Mouse (Mus musculus): ENCODE data around the gene Wdr81. TPM values are rescaled to one million over a fixed set of nuclear protein-coding genes. Genes with fewer than 3 reads are reported as not detected.
"Not testable (repeated sequence)": the region's sequence is repeated elsewhere in the genome, so short reads cannot be mapped to it uniquely, and the experiment has no call there.

The Wdr81 gene
- total and polyA plus RNA-seq, 2 experiments from 2014 or later = 2.2 to 12.0 TPM

DNA sequence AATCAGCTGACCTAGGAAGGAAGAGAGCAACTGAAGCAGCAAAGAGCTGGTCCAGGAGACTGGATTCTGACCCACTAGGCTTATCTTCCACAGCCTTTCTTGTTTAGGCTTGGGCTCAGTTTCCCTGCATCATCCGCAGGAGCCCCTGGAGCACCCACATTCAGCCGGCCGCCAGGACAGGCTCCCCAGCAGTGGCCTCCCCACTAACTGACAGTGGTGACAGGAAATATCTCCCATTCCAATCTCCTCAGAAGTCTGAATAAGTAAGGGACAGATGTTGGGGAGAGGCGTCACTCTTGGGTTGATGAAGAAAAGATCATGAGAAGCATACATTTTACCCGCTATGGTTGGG, 5.2 kb upstream of the Wdr81 start:
- Histone ChIP-seq H3K36me3 (replicated peaks; ENCODE audit: control insufficient read depth, insufficient read depth, low read length) (peaks cover 14% of the 10 kb centered on the region), H3K27ac (ENCODE audit: low read depth) (peak overlapping the region; percentile 97), H3K4me2 (ENCODE audit: low read depth, low read length) (peak overlapping the region; percentile 86), H3K4me3 (ENCODE audit: low read depth, low read length) (no peak overlapping the region), H3K27me3 (ENCODE audit: control insufficient read depth, insufficient read depth, low read length) (no peaks in the 10 kb centered on the region), H3K4me1 (ENCODE audit: control insufficient read depth, insufficient read depth) (peaks cover 32% of the 10 kb centered on the region), H3K9ac (replicated peaks; ENCODE audit: low read depth, low read length) (no peak overlapping the region), H3K9me3 (replicated peaks; ENCODE audit: control insufficient read depth, low read length) (no peaks in the 10 kb centered on the region)
- DNase-seq (ENCODE audit: low spot score) (no peak), ATAC-seq (ENCODE audit: insufficient read depth, low read depth) (no peak)
- TF ChIP-seq EP300 (IDR thresholded peaks at IDR 0.05; ENCODE audit: low read depth) (no peak), CTCF (IDR thresholded peaks at IDR 0.05; ENCODE audit: low read depth) (no peak)
- WGBS = 14% methylated on average over 5 of the region's 5 CpGs

DNA sequence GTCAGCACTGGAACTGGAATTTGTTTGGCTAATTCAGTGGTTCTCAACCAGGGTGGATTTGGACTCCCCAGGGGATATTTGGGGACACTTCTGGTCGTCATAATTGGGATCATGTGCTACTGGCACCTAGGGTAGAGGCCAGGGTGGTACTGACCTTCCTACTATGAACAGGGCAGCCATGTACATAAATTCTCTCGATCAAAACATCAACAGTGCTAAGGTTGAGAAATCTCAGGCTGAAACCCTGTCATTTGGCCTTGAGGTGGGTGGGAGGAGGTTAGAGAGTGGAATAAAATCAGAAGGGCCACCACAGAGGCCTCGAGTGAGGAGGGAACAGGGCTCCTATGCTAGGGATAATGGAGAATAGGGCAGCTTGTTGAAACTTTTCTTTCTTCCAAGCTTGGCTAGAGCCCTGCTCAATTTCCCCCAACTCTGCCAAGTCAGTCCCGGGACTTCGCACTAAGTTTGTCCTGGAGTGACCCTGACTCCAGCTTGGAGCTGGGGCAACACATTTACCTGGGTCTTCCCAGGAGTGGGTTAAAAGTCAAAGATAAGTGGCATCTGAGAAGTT, 4.7 kb upstream of the Wdr81 start:
- Histone ChIP-seq H3K9ac (replicated peaks; ENCODE audit: low read depth, low read length) (no peak overlapping the region), H3K4me2 (ENCODE audit: low read depth, low read length) (peak overlapping the region; percentile 86; the same call in 1 of the 2 replicates), H3K4me1 (ENCODE audit: control insufficient read depth, insufficient read depth) (peaks cover 32% of the 10 kb centered on the region), H3K27ac (ENCODE audit: low read depth) (peak overlapping the region; percentile 97), H3K9me3 (replicated peaks; ENCODE audit: control insufficient read depth, low read length) (no peaks in the 10 kb centered on the region), H3K27me3 (ENCODE audit: control insufficient read depth, insufficient read depth, low read length) (no peaks in the 10 kb centered on the region), H3K4me3 (ENCODE audit: low read depth, low read length) (no peak overlapping the region), H3K36me3 (replicated peaks; ENCODE audit: control insufficient read depth, insufficient read depth, low read length) (peaks cover 9% of the 10 kb centered on the region; the same call in 1 of the 2 replicates)
- TF ChIP-seq CTCF (IDR thresholded peaks at IDR 0.05; ENCODE audit: low read depth) = no peak
- no peak for TF ChIP-seq EP300 (IDR thresholded peaks at IDR 0.05; ENCODE audit: low read depth)
- ATAC-seq (ENCODE audit: insufficient read depth, low read depth) (no peak), DNase-seq (ENCODE audit: low spot score) (no peak)
- WGBS = 53% methylated on average over 5 of the region's 5 CpGs

DNA sequence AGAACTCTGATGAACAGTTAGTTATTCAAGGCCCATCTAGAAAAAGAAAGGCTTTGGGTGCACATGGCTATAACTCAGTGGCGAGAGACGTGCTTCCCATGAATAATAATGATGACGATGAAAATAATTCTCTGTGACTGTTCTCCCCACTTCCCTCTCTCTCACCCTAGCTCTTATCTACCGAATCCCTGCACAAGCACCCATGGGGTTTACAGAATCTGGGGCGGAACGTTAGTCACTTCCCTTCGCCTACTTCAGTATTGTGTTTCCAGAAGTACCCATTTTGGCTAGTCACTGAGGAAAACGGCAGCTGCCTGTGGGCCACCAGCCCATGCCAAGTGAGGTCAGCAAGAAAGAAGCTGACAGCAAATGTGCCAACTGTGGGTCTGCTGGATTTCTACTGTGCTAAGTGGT, 4.1 kb upstream of the Wdr81 start:
- no peak overlapping the region for H3K4me3 ChIP-seq (ENCODE audit: low read depth, low read length)
- no peaks in the 10 kb centered on the region for H3K9me3 ChIP-seq (replicated peaks; ENCODE audit: control insufficient read depth, low read length)
- ATAC-seq (ENCODE audit: insufficient read depth, low read depth) (no peak), DNase-seq (ENCODE audit: low spot score) (no peak)
- no peak overlapping the region for H3K9ac ChIP-seq (replicated peaks; ENCODE audit: low read depth, low read length)
- 43% methylated on average over 8 of the region's 8 CpGs for WGBS
- TF ChIP-seq CTCF (IDR thresholded peaks at IDR 0.05; ENCODE audit: low read depth) (no peak), EP300 (IDR thresholded peaks at IDR 0.05; ENCODE audit: low read depth) (no peak)
- no peaks in the 10 kb centered on the region for H3K27me3 ChIP-seq (ENCODE audit: control insufficient read depth, insufficient read depth, low read length)
- peaks cover 34% of the 10 kb centered on the region for H3K4me1 ChIP-seq (ENCODE audit: control insufficient read depth, insufficient read depth)
- no peak overlapping the region for H3K4me2 ChIP-seq (ENCODE audit: low read depth, low read length)
- H3K36me3 ChIP-seq (replicated peaks; ENCODE audit: control insufficient read depth, insufficient read depth, low read length) = peaks cover 3% of the 10 kb centered on the region; the same call in 1 of the 2 replicates
- peak overlapping the region; percentile 97; the same call in 1 of the 2 replicates for H3K27ac ChIP-seq (ENCODE audit: low read depth)

DNA sequence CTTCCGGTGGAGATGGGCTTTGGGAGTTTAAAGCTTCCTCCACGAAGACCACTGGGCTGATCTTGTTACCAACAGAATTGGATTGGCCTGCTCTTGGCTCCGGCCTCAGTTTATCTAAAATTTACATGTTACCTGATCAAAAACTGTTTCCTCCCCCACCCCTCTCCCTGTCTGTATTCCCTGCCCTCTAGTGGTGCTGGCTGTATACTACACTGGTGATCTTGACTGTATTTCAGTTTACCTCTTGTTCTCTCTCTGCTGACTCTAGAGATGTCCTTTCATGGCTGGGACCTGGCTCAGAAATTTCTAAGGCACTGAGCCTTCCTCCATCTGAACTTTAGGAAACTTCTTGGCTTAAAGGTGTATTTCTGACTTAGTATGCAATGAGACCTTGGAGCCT, 3.7 kb upstream of the Wdr81 start:
- H3K4me1 ChIP-seq (ENCODE audit: control insufficient read depth, insufficient read depth) = peaks cover 34% of the 10 kb centered on the region
- H3K9ac ChIP-seq (replicated peaks; ENCODE audit: low read depth, low read length) = no peak overlapping the region

DNA sequence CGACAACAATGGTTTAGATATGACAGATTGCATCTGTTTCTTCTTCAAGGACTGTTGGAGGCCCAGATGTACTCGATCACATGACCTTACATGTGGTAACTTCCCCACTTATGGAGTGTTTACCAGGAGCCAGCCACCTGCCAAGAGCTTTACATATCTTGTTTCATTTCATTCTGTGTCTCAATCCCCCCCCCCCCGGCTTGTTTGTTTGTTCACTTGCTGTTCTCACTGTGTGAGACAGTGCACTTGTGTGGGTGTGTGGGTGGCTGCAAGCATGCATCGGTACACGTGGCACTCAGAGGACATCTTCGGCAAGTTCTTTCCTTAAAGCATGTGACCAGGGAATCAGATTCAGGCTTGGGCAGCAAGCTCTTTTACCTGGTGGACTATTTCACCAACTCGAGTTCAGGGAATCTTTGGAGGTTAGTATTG, 1.9 kb upstream of the Wdr81 start:
- Histone ChIP-seq H3K4me2 (ENCODE audit: low read depth, low read length) (no peak overlapping the region), H3K9me3 (replicated peaks; ENCODE audit: control insufficient read depth, low read length) (no peaks in the 10 kb centered on the region), H3K4me3 (ENCODE audit: low read depth, low read length) (no peak overlapping the region), H3K9ac (replicated peaks; ENCODE audit: low read depth, low read length) (no peak overlapping the region), H3K36me3 (replicated peaks; ENCODE audit: control insufficient read depth, insufficient read depth, low read length) (peaks cover 8% of the 10 kb centered on the region; the same call in 1 of the 2 replicates), H3K27ac (ENCODE audit: low read depth) (no peak overlapping the region), H3K27me3 (ENCODE audit: control insufficient read depth, insufficient read depth, low read length) (no peaks in the 10 kb centered on the region), H3K4me1 (ENCODE audit: control insufficient read depth, insufficient read depth) (peaks cover 28% of the 10 kb centered on the region)
- ATAC-seq (ENCODE audit: insufficient read depth, low read depth) = no peak
- TF ChIP-seq EP300 (IDR thresholded peaks at IDR 0.05; ENCODE audit: low read depth) (no peak), CTCF (IDR thresholded peaks at IDR 0.05; ENCODE audit: low read depth) (no peak)
- DNase-seq (ENCODE audit: low spot score) = no peak
- 84% methylated on average over 7 of the region's 7 CpGs for WGBS

More for the DNA sequence above, 3.7 kb upstream of the Wdr81 start:
- WGBS = 7% methylated on average over 3 of the region's 3 CpGs
- H3K4me3 ChIP-seq (ENCODE audit: low read depth, low read length) = no peak overlapping the region
- H3K36me3 ChIP-seq (replicated peaks; ENCODE audit: control insufficient read depth, insufficient read depth, low read length) = no peaks in the 10 kb centered on the region
- DNase-seq (ENCODE audit: low spot score) = no peak
- no peak for ATAC-seq (ENCODE audit: insufficient read depth, low read depth)
- no peak overlapping the region for H3K4me2 ChIP-seq (ENCODE audit: low read depth, low read length)
- no peak overlapping the region; the same call in 1 of the 2 replicates for H3K27ac ChIP-seq (ENCODE audit: low read depth)
- H3K27me3 ChIP-seq (ENCODE audit: control insufficient read depth, insufficient read depth, low read length) = no peaks in the 10 kb centered on the region
- TF ChIP-seq CTCF (IDR thresholded peaks at IDR 0.05; ENCODE audit: low read depth) = peak; percentile 79
- no peak for TF ChIP-seq EP300 (IDR thresholded peaks at IDR 0.05; ENCODE audit: low read depth)
- no peaks in the 10 kb centered on the region for H3K9me3 ChIP-seq (replicated peaks; ENCODE audit: control insufficient read depth, low read length)

DNA sequence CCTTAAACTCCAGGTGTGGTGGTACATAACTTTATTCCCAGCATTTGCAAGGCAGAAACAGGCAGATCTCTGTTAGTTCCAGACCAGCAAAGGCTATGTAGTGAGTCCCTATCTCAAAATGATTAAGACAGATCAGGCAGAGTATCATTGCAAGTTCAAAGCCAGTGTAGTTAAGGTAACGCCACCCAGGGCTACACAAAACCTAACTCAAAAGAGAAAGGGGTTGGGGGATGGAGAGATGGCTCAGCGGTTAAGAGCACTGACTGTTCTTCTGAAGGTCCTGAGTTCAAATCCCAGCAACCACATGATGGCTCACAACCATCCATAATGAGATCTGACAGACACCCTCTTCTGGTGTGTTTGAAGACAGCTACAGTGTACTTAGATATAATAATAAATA, 1.5 kb upstream of the Wdr81 start:
- not testable (repeated sequence) for DNase-seq (ENCODE audit: low spot score); H3K4me2 ChIP-seq (ENCODE audit: low read depth, low read length); H3K27ac ChIP-seq (ENCODE audit: low read depth); H3K9ac ChIP-seq (replicated peaks; ENCODE audit: low read depth, low read length); H3K27me3 ChIP-seq (ENCODE audit: control insufficient read depth, insufficient read depth, low read length); H3K9me3 ChIP-seq (replicated peaks; ENCODE audit: control insufficient read depth, low read length); ATAC-seq (ENCODE audit: insufficient read depth, low read depth); H3K4me3 ChIP-seq (ENCODE audit: low read depth, low read length)
- peaks cover 28% of the 10 kb centered on the region for H3K4me1 ChIP-seq (ENCODE audit: control insufficient read depth, insufficient read depth)
- WGBS = 91% methylated on average over 2 of the region's 2 CpGs
- peaks cover 13% of the 10 kb centered on the region; the same call in 1 of the 2 replicates for H3K36me3 ChIP-seq (replicated peaks; ENCODE audit: control insufficient read depth, insufficient read depth, low read length)
